ENCODE assay signal across 7 mouse cellular contexts in the genomic region with DNA sequence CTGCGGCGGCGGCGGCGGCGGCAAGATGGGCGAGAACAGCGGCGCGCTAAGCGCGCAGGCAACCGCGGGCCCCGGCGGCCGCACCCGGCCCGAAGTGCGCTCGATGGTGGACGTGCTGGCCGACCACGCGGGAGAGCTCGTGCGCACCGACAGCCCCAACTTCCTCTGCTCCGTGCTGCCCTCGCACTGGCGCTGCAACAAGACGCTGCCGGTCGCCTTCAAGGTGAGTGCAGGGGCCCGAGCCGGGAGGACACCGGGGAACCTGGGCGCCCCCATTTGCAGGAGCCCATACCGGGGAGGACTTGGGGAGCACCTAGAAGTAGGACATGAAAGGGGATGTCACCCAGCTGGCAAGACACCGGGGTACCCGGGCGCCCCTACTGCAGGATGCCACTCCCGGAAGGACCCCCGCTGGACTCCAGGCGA. TPM values are rescaled to one million over a fixed set of nuclear protein-coding genes. Genes with fewer than 3 reads are reported as not detected.
DNase-seq lines count a peak whose midpoint lies in the region; ATAC-seq and TF ChIP-seq lines count a peak whose summit lies in the region.

No protein-coding gene starts in this region.

- H3K4me3 ChIP-seq in E14TG2a.4 (replicated peaks; ENCODE audit: low read length), result peak overlapping the region; percentile 73
- H3K4me3 ChIP-seq in heart, embryonic 16.5 days (ENCODE audit: low read length), result peak overlapping the region; percentile 42
- peak overlapping the region; percentile 51 for H3K4me3 ChIP-seq in limb, embryonic 13.5 days
- H3K4me3 ChIP-seq in midbrain, embryonic 15.5 days, result peak overlapping the region; percentile 15; the same call in 1 of the 2 replicates
- no peak overlapping the region for H3K4me3 ChIP-seq in layer of hippocampus, adult 2 months

- peak overlapping the region; percentile 31; the same call in 1 of the 2 replicates for H3K9ac ChIP-seq in heart, embryonic 16.5 days (ENCODE audit: low read length)
- H3K9ac ChIP-seq in limb, embryonic 13.5 days, result peak overlapping the region; percentile 67
- H3K9ac ChIP-seq in midbrain, embryonic 15.5 days, result no peak overlapping the region

- 1% methylated on average over 34 of the region's 45 CpGs for WGBS in heart, embryonic 16.5 days
- under 1% methylated on average over 45 of the region's 45 CpGs for WGBS in limb, embryonic 13.5 days
- under 1% methylated on average over 43 of the region's 45 CpGs for WGBS in midbrain, embryonic 15.5 days

- H3K27me3 ChIP-seq in E14TG2a.4 (ENCODE audit: insufficient read depth, low read length), result peaks cover 86% of the 10 kb centered on the region
- H3K27me3 ChIP-seq in heart, embryonic 16.5 days (ENCODE audit: control insufficient read depth, insufficient read depth, low read length), result peaks cover 96% of the 10 kb centered on the region
- H3K27me3 ChIP-seq in limb, embryonic 13.5 days, result peaks cover 100% of the 10 kb centered on the region
- H3K27me3 ChIP-seq in midbrain, embryonic 15.5 days (replicated peaks), result peaks cover 92% of the 10 kb centered on the region

- H3K4me1 ChIP-seq in E14TG2a.4 (replicated peaks; ENCODE audit: low read depth, low read length), result peaks cover 62% of the 10 kb centered on the region
- H3K4me1 ChIP-seq in heart, embryonic 16.5 days (ENCODE audit: control insufficient read depth, insufficient read depth, low read length), result 0 out of 2 replicates have a peak, but pooled peaks cover 3% of the 10 kb centered on the region
- H3K4me1 ChIP-seq in limb, embryonic 13.5 days, result peaks cover 68% of the 10 kb centered on the region
- H3K4me1 ChIP-seq in midbrain, embryonic 15.5 days, result peaks cover 11% of the 10 kb centered on the region; the same call in 1 of the 2 replicates

- no peak for ATAC-seq in heart, embryonic 16.5 days (replicated peaks; ENCODE audit: extremely low read depth, insufficient read depth, low FRiP score)
- no peak for ATAC-seq in limb, embryonic 13.5 days (ENCODE audit: low FRiP score, low read depth)
- ATAC-seq in midbrain, embryonic 15.5 days (replicated peaks), result no peak

- H3K4me2 ChIP-seq in heart, embryonic 16.5 days (ENCODE audit: low read depth, low read length), result peak overlapping the region; percentile 61
- peak overlapping the region; percentile 65 for H3K4me2 ChIP-seq in limb, embryonic 13.5 days (replicated peaks)
- H3K4me2 ChIP-seq in midbrain, embryonic 15.5 days, result peak overlapping the region; percentile 35

- no peak overlapping the region for H3K27ac ChIP-seq in heart, embryonic 16.5 days (ENCODE audit: low read length)
- peak overlapping the region; percentile 52 for H3K27ac ChIP-seq in limb, embryonic 13.5 days
- H3K27ac ChIP-seq in midbrain, embryonic 15.5 days, result no peak overlapping the region
- no peak overlapping the region for H3K27ac ChIP-seq in layer of hippocampus, adult 2 months

- TF ChIP-seq CTCF in E14TG2a.4 (conservative IDR thresholded peaks at IDR 0.05; ENCODE audit: low read length), result no peak
- TF ChIP-seq CTCF in layer of hippocampus, adult 2 months (conservative IDR thresholded peaks at IDR 0.05), result no peak

- peaks cover 16% of the 10 kb centered on the region for H3K9me3 ChIP-seq in E14TG2a.4 (ENCODE audit: low read length)
- no peaks in the 10 kb centered on the region for H3K9me3 ChIP-seq in heart, embryonic 16.5 days (replicated peaks; ENCODE audit: control insufficient read depth, low read length)
- no peaks in the 10 kb centered on the region for H3K9me3 ChIP-seq in limb, embryonic 13.5 days
- H3K9me3 ChIP-seq in midbrain, embryonic 15.5 days, result no peaks in the 10 kb centered on the region

- H3K36me3 ChIP-seq in E14TG2a.4 (ENCODE audit: insufficient read depth, low read length), result no peaks in the 10 kb centered on the region
- H3K36me3 ChIP-seq in heart, embryonic 16.5 days (ENCODE audit: control insufficient read depth, insufficient read depth), result no peaks in the 10 kb centered on the region
- H3K36me3 ChIP-seq in limb, embryonic 13.5 days, result no peaks in the 10 kb centered on the region
- H3K36me3 ChIP-seq in midbrain, embryonic 15.5 days (replicated peaks), result no peaks in the 10 kb centered on the region

- DNase-seq in adrenal gland, postnatal 25 days, result peak; percentile 28
- peak; percentile 51 to 62 for DNase-seq in thymus, adult 18-20 months
- no peak for DNase-seq in layer of hippocampus, adult 2 months (ENCODE audit: low spot score in 2 of 2)

RNA-seq across cellular contexts. Expression of gene Runx3, which starts 32.4 kb away (rescaled TPM):
- total RNA-seq in adrenal gland, postnatal 25 days (2021), result 1.0 and 1.7 TPM in 2 replicates
- 0.89 and 1.3 TPM in 2 replicates for polyA plus RNA-seq in heart, embryonic 16.5 days (2015; fragmentation: Nextera tagmentation; extraction: Ambion mirVana)
- 3.7 and 4.6 TPM in 2 replicates for polyA plus RNA-seq in limb, embryonic 13.5 days (2015; fragmentation: Nextera tagmentation; extraction: Ambion mirVana)
- polyA plus RNA-seq in midbrain, embryonic 15.5 days (2015; fragmentation: Nextera tagmentation; extraction: Ambion mirVana), result not detected in 2 replicates
- not detected for total RNA-seq in layer of hippocampus, adult 2 months (2021)

Comparison
In these comparisons a context has a peak if more than half of its experiments do, and no peak if none do; other contexts are left out.
1. DNase-seq: peak in adrenal gland, postnatal 25 days (single experiment) and thymus, adult 18-20 months (2 of 2); none in layer of hippocampus, adult 2 months (0 of 2).
2. Peak in every context shown above with its lines, with median percentiles within 50 percentile points of each other: H3K4me2 ChIP-seq.